Mouse (Mus musculus): ENCODE measurements around the gene Scamp4.

Scamp4 gene

DNA sequence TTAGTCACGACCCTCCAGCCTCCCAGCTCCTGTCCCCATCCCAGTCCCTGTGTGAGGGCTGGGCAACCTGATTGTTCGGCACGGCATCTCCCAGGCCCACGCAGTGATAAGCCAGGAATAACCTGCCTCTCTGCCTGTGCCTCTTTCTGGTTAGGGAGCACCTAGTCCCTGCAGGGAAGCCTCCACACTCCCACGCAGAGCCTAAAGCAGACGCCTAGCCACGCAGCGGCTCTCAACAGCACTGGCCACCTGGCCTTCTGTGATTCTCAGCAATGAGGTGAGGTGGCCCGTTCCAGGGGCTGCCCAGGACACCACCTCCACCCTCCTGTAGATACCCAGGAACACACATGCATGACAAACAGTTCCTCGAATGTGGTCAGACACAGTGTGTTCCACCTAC, 47.7 kb downstream of the Scamp4 start:
- no peak for DNase-seq (ENCODE audit: low read depth, low spot score)

DNA sequence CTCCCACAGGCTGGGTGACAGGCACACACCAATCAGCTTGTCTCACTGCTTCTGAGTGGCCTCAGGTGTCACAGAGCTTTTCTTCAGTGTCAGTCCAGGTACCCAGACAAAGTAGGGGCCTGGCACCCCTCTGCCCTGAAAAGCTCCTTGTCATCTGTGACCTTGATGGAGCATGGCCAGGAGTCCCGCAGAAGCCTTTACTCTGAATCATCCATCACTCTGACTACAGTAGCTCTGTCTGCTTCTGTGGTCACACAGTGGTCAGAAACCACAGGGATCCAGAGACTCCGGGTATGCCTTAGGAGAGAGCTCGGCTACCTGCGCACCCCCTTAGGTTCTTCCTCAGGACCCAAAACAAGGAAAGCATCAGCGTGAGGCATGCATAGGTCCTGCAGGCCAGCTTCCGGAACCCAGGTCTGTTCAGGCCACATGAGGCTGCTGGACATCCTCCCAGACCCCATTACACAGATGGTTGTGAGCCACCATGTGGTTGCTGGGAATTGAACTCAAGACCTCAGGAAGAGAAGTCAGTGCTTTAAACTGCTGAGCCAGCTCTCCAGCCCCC, 50.6 kb downstream of the Scamp4 start:
- no peak for DNase-seq (ENCODE audit: low read depth, low spot score)

DNA sequence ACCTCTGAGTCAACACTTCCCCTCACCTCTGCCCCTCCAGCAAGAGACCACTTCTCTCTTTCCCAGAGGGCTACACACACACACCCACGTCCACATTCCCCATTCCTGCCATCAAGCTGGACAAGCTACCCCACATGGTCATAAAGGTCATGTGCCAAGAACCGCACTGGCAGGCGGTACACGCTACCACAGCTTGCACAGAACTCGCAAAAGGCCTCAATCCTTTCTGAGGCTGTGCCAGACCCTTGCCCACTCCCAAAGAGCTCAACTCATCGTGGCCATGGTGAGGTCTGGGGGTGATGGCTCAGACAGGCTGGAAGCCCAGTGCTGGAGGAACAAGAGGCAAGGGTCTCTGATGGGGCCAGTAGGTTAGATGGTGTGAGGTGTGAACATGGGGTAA, 52.2 kb downstream of the Scamp4 start:
- DNase-seq (ENCODE audit: low read depth, low spot score): no peak

DNA sequence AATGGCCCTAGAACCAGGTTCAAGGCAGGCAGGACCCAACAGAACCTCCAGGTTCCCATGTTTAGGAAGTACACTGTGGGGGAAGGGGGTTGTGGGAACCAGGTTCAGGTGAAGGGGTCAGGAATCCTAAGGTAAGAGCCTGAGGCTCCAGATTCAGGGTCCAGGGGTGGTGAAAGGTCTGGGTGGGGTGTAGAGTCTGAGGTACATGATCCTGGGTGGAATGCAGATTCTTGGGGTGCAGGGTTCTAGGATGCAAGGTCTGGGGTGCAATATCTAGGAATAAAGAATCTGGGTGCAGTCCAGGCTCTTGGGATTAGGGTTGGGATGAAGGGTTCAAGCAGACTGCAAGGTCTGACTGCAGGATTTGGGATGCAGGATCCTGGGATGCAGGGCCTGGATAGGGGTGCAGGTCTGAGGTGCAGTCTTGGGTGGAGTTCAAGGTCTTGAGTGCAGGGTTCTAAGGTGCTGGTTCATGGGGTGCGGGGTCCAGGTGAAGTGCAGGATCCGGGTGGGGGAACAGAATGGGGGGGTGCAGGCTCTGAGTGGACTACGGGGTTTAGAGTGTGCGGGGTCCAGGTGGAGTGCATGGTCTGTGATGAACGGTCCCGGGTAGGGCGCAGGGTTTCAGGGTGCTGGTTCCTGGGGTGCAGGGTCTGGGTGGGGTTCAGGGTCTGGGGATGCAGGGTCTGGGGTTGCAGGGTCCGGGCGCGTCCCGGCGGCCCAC, 52.9 kb downstream of the Scamp4 start:
- DNase-seq (ENCODE audit: low read depth, low spot score): no peak

DNA sequence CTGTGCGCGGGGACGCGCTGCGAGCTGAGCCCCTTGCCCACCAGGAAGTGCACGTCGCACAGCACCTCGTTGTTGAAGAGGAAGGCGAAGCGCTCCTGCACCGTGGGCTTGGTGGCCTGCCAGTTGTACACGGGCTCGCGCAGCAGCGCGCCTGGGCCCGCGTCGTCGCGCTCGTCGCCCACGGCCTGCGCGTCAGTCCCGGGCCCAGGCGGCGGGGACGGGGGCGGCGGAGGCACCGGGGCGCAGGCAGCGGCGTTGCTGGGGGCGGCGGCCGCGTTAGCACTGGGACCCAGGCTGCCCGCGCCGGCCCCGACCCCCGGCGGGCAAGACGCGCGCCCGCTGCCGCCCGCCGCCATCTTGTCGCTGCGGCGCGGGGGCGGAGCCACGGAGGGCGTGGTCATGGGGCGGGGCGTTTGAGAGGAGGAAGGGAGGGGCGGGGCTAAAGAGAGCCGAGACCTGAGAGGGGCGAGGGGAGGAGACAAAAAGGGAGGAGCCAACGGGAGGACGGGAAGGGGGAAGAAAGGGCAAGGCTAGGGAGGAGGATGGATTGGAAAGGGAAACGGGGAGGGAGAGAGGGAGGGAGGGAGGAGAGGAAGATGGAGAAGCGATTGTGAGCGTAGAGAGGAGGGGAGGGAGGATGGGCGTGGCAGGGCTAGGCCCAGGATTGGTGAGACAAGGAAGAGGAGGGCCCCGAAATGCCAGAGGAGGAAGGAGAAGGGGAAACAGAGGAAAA, 53.6 kb downstream of the Scamp4 start:
- DNase-seq (ENCODE audit: low read depth, low spot score): peak; percentile 95

DNA sequence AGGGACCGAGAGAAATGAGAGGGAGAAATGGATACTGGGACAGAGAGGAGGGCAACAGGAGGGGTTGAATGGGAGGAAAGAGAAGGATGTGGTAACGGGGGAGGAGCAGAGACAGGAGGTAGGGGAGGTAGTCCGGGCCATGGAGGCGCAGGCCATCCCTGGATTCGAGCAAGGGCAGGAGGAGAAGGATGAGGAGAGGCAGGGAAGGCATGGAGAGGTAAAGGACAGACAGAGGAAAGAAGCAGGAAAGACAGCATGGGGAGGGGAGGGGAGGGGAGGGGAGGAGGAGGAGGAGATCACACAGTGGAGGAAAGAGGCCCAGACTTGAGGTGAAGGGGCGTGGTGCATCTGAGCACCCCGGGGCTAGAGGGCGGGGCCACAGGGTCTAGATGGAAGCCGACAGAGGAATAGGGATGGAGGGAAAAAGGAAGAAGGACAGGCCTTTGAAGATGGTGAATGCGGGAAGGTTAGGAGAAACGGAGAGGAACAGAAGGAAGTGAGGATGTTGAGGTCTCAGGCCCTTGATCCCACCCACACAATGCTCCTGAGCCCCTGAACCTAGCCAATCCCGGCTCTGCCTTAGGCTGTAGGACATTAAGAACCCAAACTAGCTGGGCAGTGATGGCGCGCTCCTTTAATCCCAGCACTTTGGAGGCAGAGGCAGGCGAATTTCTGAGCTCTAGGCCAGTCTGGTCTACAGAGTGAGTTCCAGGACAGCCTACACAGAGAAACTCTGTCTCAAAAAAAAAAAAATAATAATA, 54.4 kb downstream of the Scamp4 start, which contains the start of gene Btbd2:
TSS of gene Btbd2 (minus strand) at position 209 of the 761 bp plus-strand sequence.
- DNase-seq (ENCODE audit: low read depth, low spot score): no peak

DNA sequence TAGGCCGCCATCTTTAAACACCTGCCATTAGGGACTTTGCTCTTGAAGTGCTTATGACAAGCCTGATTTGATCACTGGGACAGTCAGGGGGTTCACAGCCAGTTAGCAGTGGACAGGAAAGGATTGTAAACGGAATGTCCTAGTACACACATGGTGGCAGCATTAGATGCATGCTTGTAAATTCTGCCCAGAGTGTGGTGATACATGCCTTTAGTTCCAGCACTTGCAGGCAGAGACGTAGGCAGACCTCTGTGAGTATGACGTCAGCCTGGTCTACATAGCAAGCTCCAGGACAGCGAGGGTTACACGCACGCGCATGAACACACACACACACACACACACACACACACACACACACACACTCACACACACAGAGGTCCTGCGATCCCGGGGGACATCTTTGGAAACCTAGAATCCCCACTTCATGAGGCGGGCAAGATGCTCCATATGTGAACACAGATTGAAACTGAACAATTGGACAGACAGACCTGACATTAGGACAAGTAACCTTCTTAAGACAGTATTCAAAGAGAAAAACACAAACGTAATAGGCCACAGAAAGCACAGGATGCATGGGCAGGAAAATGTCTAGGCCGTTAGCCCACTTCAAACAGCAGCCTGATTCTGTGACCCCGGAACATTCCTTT, 55.6 kb downstream of the Scamp4 start:
- no peak for DNase-seq (ENCODE audit: low read depth, low spot score)

DNA sequence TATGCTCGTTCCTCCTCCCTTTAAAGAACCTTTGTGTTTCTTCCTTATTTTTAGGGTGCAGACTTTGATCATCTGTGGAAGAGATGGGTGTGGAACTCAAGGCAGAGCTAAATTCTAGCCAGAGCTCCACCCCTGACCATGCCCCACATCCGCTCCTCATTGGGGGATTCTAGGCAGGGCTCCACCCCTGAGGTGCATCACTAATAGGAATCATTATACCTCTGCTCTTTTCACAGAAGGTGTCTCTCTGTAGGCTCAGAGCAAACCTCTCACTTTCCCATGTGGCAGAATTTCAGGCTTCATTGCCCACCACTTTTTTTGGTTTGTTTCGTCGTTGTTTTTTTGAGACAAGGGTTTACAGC, 56.1 kb downstream of the Scamp4 start:
- no peak for DNase-seq (ENCODE audit: low read depth, low spot score)

DNA sequence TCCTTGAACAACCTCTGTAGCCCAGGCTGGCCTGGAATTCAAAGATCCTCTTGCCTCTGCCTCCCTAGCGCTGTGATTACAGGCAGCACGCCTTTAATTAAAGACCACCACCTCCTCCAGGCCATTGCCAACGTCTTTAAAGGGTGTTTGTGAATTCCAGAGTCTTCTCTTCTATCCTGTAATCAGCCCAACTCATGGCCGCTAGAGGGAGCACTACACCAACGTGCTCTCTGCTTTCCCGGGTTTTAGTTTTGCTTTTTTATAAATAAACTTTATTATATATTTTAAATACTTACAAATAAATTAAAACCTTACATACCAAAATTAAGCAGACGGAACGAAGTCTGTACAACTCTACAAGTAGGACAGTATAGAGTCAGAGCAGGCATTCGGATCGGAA, 56.5 kb downstream of the Scamp4 start:
- DNase-seq (ENCODE audit: low read depth, low spot score): peak; percentile 57

DNA sequence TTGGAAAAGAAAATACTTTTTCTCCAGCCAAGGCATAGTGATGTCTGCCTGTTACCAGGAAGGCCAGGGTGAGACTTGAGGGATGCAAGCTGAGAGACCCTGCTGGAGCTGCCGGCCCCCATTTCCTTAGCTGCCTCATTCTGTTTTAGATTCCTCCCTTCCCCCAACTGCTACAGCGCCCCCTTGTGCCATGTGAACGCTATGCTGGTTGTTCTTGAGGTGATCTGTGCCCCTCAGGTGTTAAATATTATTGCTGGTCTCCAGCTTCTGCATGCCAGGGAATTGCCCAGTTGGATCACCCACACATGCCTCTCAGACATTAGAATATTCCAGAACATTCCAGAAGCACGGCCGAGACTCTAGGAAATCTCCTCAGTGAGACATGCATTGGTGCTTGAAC, 58.5 kb downstream of the Scamp4 start:
- DNase-seq (ENCODE audit: low read depth, low spot score): no peak

DNA sequence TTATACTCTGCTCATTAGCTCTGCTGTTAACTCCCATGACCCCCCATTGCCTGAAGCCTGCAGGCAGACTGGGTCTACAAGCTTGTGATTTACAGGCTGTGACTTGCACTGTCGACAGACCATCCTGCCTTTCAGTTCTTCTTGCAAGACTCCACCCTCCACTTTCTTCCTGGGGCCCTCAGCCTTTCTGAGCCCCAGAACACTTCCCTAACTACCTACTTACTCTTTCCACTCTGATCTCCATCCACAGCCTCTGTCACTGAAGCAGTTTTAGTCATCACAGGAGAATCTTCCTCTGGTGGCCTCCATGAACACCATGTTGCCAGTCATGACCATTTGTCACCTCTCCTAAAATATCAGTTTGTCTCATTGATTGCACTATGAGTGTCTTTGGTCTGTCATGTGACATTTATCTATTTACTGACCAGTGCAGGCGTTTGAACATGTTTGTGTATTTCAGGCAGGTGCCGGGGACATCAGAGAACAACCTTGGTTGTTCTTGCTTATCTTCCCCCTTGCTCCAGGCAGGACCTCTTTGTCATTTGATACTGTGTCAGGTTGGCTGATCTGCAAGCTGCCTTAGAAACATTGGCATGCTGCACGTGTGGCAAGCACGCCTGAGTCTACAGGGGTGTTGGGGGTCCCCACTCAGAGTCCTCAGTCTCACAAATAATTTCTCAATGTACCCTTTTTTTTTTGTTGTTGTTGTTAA, 61.0 kb downstream of the Scamp4 start:
- DNase-seq (ENCODE audit: low read depth, low spot score): no peak

DNA sequence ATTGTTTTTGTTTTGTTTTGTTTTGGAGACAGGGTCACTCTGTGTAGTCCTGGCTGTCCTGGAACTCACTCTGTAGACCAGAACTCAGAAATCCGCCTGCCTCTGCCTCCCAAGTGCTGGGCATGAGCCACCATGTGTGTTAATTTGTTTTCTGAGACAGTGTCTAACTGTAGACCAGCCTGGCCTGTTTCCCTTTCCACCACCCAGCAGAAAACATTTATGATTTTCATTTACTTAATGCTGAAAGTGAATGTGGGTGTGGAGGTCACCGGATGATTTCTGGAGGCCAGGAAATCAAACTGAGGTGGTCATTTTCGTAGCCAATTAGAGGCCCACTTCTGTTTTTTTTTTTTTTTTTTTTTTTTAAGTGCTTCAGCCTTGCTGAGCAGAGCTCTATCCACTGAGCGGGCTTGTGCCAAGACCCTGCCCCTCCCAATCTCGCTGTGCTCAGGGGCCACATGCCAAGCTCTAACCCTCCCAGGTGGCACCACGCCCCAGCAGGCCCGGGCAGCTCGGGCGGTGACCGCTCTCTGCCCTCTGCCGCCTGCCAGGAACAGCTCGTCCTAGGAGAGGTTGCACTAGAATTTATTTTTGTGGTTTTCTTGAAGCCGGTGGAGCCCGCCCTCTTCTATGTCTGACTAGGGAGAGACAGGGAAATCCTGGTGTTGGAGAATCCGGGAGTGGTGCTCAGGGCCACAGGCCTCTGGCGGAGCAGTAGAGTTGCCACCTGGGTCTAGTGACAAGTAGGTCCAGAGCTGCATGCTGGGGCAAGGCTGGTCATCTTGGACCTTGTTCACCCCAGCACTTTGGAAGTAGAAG, 61.7 kb downstream of the Scamp4 start:
- no peak for DNase-seq (ENCODE audit: low read depth, low spot score)

DNA sequence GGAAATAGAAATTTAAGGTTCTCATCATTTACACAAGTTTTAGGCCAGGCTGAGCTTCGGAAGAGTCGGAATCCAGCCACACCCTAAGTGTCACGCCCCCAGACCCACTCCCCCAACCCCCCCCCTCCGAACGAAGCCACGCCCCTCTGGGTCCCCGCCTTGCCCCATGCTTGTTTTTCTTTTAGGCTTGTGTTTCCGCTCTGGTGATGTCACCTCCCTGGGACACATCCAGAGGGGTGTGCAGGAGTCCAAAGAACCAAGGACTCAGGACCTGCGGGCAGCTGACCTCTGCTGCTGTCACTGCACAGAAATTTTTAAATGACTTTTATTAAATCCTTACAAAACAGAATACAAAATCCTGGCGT, 62.3 kb downstream of the Scamp4 start:
- DNase-seq (ENCODE audit: low read depth, low spot score): no peak

Measured in retina, adult 2 months (tissue).